Mouse (Mus musculus) limb, embryonic 11.5 days (tissue): ENCODE data around the gene Atxn1. TPM values are rescaled to one million over a fixed set of nuclear protein-coding genes. Genes with fewer than 3 reads are reported as not detected.
A peak's percentile ranks its signal among the peaks of the same experiment; 100 is the strongest.

Experiments used
- ATAC-seq: fragments of 200-750 bp; cut with Nextera tagmentation; 2 replicates; pipeline ENCODE4 v1.8.0; 2017; ENCODE audit warnings: low read depth; ENCODE audit not compliant: insufficient number of reproducible peaks, low FRiP score, low TSS enrichment
- DNase-seq: peaks from one replicate; pipeline ENCODE4 v3.0.0-alpha.2; 2015; ENCODE audit warnings: low spot score
- H3K27ac ChIP-seq: fragments of 300-500 bp; sonication (generic); replicated peaks from 2 replicates; pipeline ENCODE4 v1.5.1; 2014; ENCODE audit warnings: low read depth, mild to moderate bottlenecking, low read length
- H3K27me3 ChIP-seq: fragments of 300-500 bp; sonication (generic); 2 replicates; pipeline ENCODE4 v1.6.1; 2014; ENCODE audit warnings: mild to moderate bottlenecking, low read length, mixed read lengths; ENCODE audit not compliant: control insufficient read depth, insufficient read depth
- H3K36me3 ChIP-seq: fragments of 300-500 bp; sonication (generic); 2 replicates; pipeline ENCODE4 v1.6.1; 2014; ENCODE audit warnings: mild to moderate bottlenecking, low read length, moderate library complexity, mixed read lengths; ENCODE audit not compliant: control insufficient read depth, insufficient read depth
- H3K4me1 ChIP-seq: fragments of 300-500 bp; sonication (generic); 2 replicates; pipeline ENCODE4 v1.6.1; 2014; ENCODE audit warnings: low read length, mixed read lengths; ENCODE audit not compliant: control insufficient read depth, insufficient read depth
- H3K4me2 ChIP-seq: fragments of 300-500 bp; sonication (generic); 2 replicates; pipeline ENCODE4 v1.6.1; 2014; ENCODE audit warnings: low read depth, mild to moderate bottlenecking, moderate library complexity; ENCODE audit not compliant: severe bottlenecking
- H3K4me3 ChIP-seq: fragments of 300-500 bp; sonication (generic); 2 replicates; pipeline ENCODE4 v1.5.1; 2014; ENCODE audit warnings: low read depth, low read length
- H3K9ac ChIP-seq: fragments of 300-500 bp; sonication (generic); 2 replicates; pipeline ENCODE4 v1.6.1; 2014; ENCODE audit warnings: mild to moderate bottlenecking, low read length
- H3K9me3 ChIP-seq: fragments of 300-500 bp; sonication (generic); 2 replicates; pipeline ENCODE4 v1.6.1; 2016; ENCODE audit warnings: low read length; ENCODE audit not compliant: control insufficient read depth
- WGBS: fragments of 180-500 bp; shearing (Covaris S2); extraction: QIAGEN DNeasy Blood & Tissue Kit; methylation state at CpG from one replicate; pipeline ENCODE4 v1.1.7; 2014; 5-methylcytosine and 5-hydroxymethylcytosine counted together
- polyA plus RNA-seq: library from polyadenylated mRNA; unstranded; fragments of >200 nt; fragmentation: Nextera tagmentation; extraction: Ambion mirVana; gene quantifications from 2 replicates; pipeline ENCODE4 v1.2.1, GENCODE M21; 2014

Gene Atxn1
- polyA plus RNA-seq, 1 experiment from 2014 or later, result 1.5 TPM

DNA sequence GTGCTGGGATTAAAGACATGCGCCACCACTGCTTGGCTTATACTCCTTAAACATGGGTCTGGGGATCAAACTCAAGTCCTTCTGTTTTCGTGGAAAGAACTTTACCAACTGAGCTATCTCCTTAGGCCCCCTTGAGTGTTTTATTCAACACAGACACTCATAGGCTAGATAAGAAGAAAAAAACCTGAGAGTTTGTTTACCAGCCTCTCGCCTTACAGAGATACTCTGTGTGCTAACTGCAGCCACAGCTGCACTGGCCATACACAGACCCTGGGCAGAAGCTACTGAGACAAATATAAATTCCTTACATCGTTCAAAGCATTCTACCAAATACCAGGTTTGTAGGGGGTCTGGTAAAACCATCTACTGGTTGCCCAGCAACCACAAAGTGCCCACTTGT lies 406.4 kb downstream of the Atxn1 start:
- no peaks in the 10 kb centered on the region for H3K27me3 ChIP-seq
- 74% methylated on average over 4 of the region's 4 CpGs for WGBS
- ATAC-seq (no peak), DNase-seq (no peak)
- no peak overlapping the region for H3K27ac ChIP-seq
- no peaks in the 10 kb centered on the region for H3K9me3 ChIP-seq
- H3K4me1 ChIP-seq, result no peaks in the 10 kb centered on the region
- H3K9ac ChIP-seq, result no peak overlapping the region
- H3K36me3 ChIP-seq, result no peaks in the 10 kb centered on the region
- H3K4me2 ChIP-seq, result no peak overlapping the region
- H3K4me3 ChIP-seq, result no peak overlapping the region

DNA sequence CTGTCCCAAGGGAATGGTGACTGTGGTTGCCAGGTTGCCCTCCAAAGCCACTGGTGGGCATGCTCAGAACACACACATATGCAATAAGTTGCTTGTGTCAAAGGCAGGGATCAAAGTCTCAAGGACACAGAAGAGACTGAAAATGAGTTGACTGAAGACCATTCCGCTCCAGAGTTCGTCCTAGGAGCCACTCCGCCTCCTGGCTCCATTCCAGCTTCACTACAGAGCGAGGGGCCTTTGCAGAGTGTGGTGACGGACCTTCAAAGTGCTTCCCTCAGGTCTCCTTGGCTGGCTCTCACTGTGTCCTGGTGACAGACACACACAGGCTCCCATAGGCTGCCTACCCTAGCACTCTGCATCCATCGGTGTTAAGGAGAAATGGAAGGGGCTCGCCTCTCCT lies 411.1 kb downstream of the Atxn1 start:
- WGBS, result 85% methylated on average over 7 of the region's 7 CpGs
- Histone ChIP-seq H3K9me3 (no peaks in the 10 kb centered on the region), H3K4me3 (no peak overlapping the region), H3K4me1 (no peaks in the 10 kb centered on the region), H3K9ac (no peak overlapping the region), H3K27ac (no peak overlapping the region), H3K4me2 (no peak overlapping the region), H3K27me3 (no peaks in the 10 kb centered on the region), H3K36me3 (no peaks in the 10 kb centered on the region)
- no peak for ATAC-seq
- DNase-seq, result no peak

DNA sequence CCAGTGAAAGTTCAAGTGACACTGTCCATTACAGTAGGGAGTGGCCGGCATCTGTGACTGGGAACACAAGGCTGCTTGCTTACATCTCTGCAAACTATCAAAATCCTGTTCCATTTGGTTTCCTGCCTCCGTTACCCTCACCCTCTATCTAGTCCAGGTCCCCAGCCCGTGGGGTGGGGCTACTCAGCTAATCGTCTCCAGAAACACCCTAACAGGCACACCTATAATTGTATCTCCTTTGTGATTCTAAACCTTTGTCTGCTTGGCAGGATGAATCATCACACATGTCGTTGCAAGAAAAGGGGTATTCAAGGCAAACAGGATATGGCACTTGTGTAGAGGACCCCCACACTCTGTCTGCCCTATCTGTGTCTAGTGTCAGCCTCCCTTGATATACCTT lies 417.3 kb downstream of the Atxn1 start:
- DNase-seq (no peak), ATAC-seq (no peak)
- 79% methylated on average over 5 of the region's 5 CpGs for WGBS
- H3K4me3 ChIP-seq, result no peak overlapping the region
- H3K4me2 ChIP-seq, result no peak overlapping the region
- H3K27ac ChIP-seq, result no peak overlapping the region
- no peaks in the 10 kb centered on the region for H3K4me1 ChIP-seq
- no peak overlapping the region for H3K9ac ChIP-seq
- H3K36me3 ChIP-seq, result no peaks in the 10 kb centered on the region
- no peaks in the 10 kb centered on the region for H3K27me3 ChIP-seq
- no peaks in the 10 kb centered on the region for H3K9me3 ChIP-seq

DNA sequence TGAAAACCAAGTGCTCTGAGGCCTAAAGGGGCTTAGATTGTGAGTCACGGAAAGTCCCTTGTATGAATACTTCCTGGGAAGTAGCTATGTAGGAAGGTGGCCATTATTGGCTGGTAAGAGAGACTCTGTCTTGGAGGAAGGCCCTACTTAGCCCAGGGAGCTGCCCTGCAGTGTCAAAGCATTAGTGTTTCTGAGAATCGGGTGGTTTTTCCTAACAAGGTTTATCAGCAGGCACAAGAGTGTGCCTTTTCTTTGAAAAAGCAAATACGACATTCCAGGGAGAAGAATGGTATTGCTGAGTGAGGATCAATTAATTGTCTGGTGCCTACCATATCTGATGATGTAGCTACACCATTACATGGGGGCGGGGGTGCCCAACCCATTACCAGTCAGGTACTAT lies 417.9 kb downstream of the Atxn1 start:
- H3K9me3 ChIP-seq, result no peaks in the 10 kb centered on the region
- no peaks in the 10 kb centered on the region for H3K27me3 ChIP-seq
- no peak overlapping the region for H3K9ac ChIP-seq
- H3K4me3 ChIP-seq, result no peak overlapping the region
- H3K36me3 ChIP-seq, result no peaks in the 10 kb centered on the region
- no peak overlapping the region for H3K4me2 ChIP-seq
- WGBS, result 89% methylated on average over 4 of the region's 4 CpGs
- no peak overlapping the region for H3K27ac ChIP-seq
- no peak for DNase-seq
- no peak for ATAC-seq
- H3K4me1 ChIP-seq, result no peaks in the 10 kb centered on the region

DNA sequence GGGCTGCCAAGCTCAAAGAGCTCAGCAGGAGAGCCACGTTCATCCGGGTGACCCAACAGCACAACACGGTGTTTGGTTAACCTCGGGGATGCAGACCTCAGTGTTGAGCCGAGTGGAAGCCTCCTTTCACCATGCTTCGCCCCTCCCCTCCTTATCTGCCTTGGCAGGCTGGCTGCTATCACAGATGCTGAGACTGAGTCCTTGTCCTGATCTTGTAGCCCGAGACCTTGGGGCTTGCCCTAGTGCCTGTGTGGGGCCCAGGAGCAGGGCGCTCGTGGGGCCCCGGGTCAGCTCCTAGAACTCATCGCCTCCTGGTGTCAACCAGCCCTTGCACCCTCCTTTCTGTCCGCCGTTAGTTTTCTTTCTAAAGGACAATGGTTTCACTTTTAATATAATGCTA lies 418.8 kb downstream of the Atxn1 start:
- Histone ChIP-seq H3K9ac (no peak overlapping the region), H3K4me2 (no peak overlapping the region), H3K27ac (no peak overlapping the region), H3K36me3 (no peaks in the 10 kb centered on the region), H3K27me3 (no peaks in the 10 kb centered on the region), H3K4me1 (no peaks in the 10 kb centered on the region), H3K9me3 (no peaks in the 10 kb centered on the region), H3K4me3 (no peak overlapping the region)
- ATAC-seq (no peak), DNase-seq (no peak)
- 82% methylated on average over 13 of the region's 13 CpGs for WGBS

DNA sequence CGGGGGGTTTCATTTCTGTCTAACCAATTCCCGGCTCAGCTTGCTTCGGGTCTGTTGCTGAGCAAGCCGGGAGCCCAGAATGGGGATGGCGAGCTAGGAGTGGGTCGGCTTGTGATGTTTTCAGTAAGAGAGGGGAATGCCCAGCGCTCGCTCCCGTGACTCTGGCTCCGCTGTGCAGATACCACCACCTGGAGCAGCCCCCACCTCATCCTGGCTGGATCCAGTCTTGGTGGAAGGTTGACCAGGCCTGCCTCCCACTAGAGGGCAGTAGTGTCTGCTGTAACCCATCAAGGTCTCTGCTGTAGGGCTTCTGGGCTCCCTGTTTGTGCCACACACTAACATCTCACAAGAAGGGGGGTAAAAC lies 425.6 kb downstream of the Atxn1 start:
- H3K4me2 ChIP-seq, result peak overlapping the region; percentile 62
- peak overlapping the region; percentile 22; the same call in 1 of the 2 replicates for H3K9ac ChIP-seq
- H3K36me3 ChIP-seq, result no peaks in the 10 kb centered on the region
- H3K9me3 ChIP-seq, result no peaks in the 10 kb centered on the region
- DNase-seq (peak; percentile 88), ATAC-seq (peak; percentile 78; the same call in 1 of the 2 replicates)
- peak overlapping the region; percentile 17; the same call in 1 of the 2 replicates for H3K4me3 ChIP-seq
- 0 out of 2 replicates have a peak, but pooled peaks cover 2% of the 10 kb centered on the region for H3K4me1 ChIP-seq
- no peaks in the 10 kb centered on the region for H3K27me3 ChIP-seq
- WGBS, result 13% methylated on average over 10 of the region's 10 CpGs
- no peak overlapping the region for H3K27ac ChIP-seq

DNA sequence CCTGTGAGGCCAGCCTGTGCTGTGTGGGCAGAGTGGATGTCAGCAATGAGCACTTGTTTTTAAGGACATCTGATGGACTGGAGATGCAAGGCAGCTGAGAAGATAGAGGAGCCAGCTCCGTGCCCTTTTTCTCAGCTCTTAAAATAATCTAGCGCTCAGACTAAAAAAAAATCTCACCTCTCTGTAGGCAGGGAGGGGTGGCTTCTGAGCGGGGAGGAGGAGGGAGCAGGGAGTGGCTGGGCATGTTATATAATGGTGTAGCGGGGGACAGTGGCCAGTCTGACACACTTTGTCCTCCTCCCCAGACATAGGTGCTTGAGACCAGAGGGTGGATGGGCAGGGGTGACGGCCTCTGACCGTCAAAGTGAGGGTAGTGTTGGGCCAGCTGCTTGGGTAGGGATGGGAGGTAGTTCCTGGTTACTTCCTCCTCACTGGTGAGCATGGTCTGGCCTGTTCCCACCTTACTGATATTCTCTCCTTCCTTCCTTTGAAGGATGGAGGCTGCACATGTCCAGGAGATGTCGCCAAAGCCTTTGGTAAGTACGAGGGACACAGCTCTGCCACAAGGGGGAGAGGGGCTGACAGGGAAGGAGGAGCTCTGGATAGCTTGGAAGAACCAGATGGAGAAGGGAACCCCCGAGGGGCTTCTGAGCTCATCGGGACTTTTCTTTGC lies 426.1 kb downstream of the Atxn1 start:
- Histone ChIP-seq H3K27ac (no peak overlapping the region), H3K4me2 (peak overlapping the region; percentile 62), H3K36me3 (no peaks in the 10 kb centered on the region), H3K27me3 (no peaks in the 10 kb centered on the region), H3K4me3 (peak overlapping the region; percentile 17; the same call in 1 of the 2 replicates), H3K9me3 (no peaks in the 10 kb centered on the region), H3K9ac (0 out of 2 replicates have a peak overlapping the region, but pooled peaks have one; percentile 22), H3K4me1 (0 out of 2 replicates have a peak, but pooled peaks cover 2% of the 10 kb centered on the region)
- WGBS, result 30% methylated on average over 10 of the region's 10 CpGs
- DNase-seq, result peak; percentile 81
- peak; percentile 76; the same call in 1 of the 2 replicates for ATAC-seq

DNA sequence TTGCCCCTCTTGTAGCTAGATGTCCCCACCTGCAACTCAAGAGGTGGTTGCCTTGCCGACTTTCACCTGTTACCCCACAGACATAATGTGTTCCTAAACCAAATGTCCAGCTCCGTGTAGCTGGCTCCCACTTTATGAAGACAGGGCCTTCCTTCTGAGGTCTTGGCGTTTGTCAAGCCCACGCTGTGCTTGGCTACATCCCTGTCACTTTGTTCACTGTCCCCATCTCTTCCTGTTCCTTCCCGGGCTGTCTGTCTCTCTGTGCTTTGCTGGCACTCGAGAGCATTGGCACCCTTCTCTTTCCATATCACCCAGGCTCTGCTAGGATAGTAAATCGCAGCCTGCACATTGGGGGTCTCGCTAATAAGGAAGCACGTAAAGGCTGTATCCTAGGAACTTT lies 426.7 kb downstream of the Atxn1 start:
- Histone ChIP-seq H3K4me3 (no peak overlapping the region), H3K4me2 (no peak overlapping the region), H3K9ac (no peak overlapping the region), H3K4me1 (0 out of 2 replicates have a peak, but pooled peaks cover 2% of the 10 kb centered on the region), H3K27ac (no peak overlapping the region), H3K9me3 (no peaks in the 10 kb centered on the region), H3K27me3 (no peaks in the 10 kb centered on the region), H3K36me3 (no peaks in the 10 kb centered on the region)
- ATAC-seq (no peak), DNase-seq (no peak)
- WGBS, result 80% methylated on average over 9 of the region's 9 CpGs

DNA sequence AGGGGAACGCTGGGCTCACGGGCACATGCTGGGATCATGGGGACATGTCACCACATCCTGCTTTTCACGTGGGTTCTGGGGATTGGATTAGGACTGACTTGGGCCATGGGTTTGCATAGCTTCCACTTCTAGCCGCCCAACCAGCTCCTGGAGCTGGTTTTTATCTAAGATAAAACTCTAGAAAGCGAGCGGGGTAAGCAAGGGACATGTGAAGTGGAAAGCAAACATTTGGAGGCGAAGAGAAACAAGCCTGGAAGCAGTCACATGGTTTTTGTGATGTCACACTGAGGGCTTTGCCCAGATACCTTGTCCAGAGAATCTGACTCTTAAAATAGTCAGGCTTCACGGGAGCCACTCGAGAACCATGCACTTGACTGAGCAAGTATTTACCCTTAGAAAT lies 427.7 kb downstream of the Atxn1 start:
- Histone ChIP-seq H3K27me3 (no peaks in the 10 kb centered on the region), H3K9ac (no peak overlapping the region), H3K4me1 (0 out of 2 replicates have a peak, but pooled peaks cover 2% of the 10 kb centered on the region), H3K36me3 (no peaks in the 10 kb centered on the region), H3K27ac (no peak overlapping the region), H3K4me3 (no peak overlapping the region), H3K9me3 (no peaks in the 10 kb centered on the region), H3K4me2 (no peak overlapping the region)
- WGBS, result 84% methylated on average over 9 of the region's 9 CpGs
- DNase-seq, result no peak
- no peak for ATAC-seq
